Mouse (Mus musculus): ENCODE results near the gene Itpr1. TPM values are rescaled to one million over a fixed set of nuclear protein-coding genes. Genes with fewer than 3 reads are reported as not detected.

The Itpr1 gene
- total RNA-seq, 4 experiments from 2014 or later: 10.2 to 18.0 (median 13.8) TPM

DNA sequence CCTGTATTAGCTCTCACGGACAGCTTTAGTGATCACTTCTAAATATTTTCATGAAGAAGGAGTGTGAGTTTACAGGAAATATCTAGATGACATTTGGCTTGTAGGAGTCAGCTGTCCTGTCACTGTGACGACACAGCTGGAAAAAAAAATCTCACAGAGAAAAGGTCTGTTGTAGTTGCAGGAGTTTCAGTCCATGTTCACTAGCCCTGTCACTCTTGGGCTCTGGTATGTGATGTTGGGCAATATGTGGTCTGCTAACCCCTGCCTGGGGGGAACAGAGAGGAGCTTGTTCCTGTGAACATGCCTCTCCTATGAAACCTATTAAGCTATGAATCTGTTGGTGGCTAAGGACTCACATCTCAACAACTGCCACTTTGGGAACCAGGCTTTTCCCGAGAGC, 166.1 kb downstream of the Itpr1 start:
- no peak for DNase-seq (ENCODE audit: low spot score in 2 of 2)

DNA sequence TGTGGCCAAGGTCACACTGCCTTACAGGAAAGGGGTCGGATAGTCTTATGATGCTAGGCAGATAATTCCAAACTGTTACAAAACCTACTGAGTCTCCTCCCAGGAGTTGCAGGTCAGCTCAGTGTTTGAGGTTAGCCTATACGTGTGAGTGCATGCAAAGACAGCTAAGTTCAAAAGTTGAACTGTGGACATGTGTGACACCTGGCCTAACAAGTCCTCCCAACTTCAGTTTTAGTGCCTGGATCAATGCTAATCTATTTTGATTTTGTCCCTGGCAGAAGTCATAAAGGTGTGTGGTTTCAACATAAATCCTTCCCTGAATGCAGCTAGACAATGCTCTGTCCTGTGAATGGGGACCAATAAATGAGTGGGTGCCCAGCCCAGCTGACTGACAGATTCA, 167.3 kb downstream of the Itpr1 start:
- DNase-seq (ENCODE audit: low spot score in 2 of 2): no peak

DNA sequence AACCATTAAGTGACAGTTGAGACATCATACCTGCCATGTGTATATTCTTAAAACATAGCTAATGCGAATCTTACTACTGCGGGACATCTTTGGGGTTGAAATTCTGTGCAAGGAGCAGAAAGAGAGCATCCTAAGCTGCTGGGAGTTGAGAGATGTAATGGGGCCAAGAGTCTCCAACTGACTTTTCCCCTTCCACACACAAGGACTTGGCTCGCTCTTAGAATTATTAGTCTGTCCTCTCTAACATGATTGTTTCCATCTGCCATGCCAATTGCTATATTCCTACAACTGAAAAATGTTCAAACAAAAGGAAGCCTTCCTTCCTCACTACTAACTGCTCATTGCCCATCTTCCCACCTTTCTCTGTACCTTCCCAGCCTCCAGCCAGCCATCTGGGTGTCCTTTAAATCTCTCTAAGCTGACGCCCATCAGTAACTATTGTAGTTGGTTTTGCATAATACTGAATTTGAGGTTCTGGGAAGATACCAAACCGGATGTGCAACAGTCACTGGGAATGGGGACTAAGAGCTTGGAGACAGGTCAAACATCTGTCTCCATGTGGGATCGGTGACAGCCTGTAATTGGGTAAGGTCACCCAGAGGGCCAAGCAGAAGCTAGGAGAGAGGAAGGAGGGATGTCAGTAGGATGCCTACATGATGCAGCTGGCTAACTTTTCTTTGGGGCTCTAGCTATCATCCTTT, 177.9 kb downstream of the Itpr1 start:
- no peak for DNase-seq (ENCODE audit: low spot score in 2 of 2)

DNA sequence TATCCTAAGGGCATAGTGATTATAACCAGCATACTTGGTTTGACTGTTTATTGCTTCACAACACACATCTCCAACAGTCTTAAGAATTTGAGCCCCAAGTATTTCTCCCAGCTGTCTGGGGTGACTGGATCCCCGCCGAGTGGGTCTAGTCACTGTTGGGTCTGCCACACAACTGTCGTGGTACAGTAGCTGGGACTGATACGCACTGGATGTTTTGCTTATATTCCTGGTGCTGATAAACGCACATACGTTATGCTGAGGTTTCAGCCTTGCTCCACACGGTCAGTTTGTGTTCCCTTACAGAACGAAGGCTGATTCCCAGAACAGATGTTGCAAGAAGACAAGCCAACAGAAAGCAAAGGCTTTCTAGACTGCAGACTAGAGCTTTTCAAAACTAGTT, 180.2 kb downstream of the Itpr1 start:
- no peak for DNase-seq (ENCODE audit: low spot score in 2 of 2)

DNA sequence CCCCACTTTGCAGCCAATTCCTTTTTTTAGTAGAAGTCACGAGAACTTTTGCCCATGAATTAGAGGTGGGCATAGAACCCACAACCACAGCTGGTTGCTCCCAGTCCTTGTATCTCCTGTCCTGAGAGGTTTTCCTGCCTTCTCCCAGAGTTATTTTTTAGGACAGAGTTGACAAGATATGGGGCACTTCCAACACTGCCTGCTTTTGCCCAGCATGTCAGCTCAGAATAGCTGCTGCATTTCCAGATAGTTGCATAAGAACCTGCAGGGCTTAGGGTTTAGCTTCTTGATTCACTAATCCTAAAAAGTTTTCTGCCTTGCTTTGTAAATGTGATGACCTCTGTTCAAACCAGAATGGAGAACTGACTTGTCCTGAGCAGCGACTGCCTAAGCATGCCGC, 185.1 kb downstream of the Itpr1 start:
- no peak for DNase-seq (ENCODE audit: low spot score in 2 of 2)

DNA sequence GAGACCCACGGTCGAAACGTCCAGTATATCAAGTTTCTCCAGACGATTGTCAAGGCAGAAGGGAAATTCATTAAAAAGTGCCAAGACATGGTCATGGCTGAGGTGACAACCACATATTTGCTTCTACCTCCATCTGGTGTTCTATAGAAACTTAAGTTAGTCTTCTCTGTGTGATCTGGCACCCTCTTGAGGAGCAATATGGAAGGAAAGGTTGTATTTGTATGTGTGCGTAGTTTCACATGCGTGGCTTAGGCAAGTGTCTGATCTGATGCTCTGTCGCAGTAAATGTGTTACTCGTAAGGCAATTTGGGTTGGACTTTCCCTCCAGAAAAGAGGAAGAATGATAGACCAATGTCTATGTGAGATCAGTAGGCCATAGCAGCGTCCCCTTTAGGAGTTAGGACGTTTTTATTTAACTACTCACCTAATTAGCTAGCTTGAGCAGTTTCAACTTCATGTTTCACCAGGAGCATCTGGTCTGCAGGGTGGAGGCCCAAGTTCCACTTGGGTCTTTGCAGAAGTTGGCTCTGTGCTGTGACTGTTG, 188.6 kb downstream of the Itpr1 start:
- no peak for DNase-seq (ENCODE audit: low spot score in 2 of 2)

DNA sequence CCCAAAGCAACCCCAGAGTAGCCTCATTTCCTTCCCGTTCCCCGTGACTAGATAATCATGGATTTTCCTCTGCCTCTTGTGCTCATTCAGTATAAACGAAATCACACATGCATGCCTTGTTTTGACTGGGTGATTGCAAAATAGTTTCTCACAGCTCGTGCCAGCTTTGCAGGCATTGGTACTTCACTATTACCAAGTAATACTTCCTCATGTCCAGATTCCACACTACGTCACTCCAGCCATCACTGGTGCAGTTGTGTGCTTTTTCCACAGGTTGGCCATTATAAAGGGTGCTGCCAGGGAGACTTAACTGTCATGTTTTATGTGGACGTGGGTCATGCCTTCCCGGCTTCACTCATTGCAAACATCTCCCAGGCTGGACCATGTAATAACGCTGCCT, 191.8 kb downstream of the Itpr1 start:
- DNase-seq (ENCODE audit: low spot score in 2 of 2): no peak

DNA sequence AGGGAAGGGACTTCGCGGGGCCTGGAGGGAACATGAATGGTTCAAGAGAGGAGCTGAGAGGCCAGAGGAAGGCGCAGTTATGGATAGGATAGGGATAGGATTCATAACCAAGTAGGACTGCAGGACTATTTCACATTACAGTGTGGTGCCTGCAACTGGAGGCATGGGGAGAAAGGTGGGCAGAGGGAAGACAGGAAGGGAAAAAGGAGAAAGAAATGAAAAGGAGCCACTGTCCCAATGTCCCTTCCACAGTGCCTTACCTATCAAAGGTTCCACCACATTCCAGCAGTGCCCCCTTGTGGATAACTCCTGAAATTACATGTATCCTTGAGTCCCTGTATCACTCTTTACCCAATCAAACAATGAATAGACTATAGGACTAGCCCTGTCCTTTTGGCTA, 195.2 kb downstream of the Itpr1 start:
- DNase-seq (ENCODE audit: low spot score in 2 of 2): no peak

DNA sequence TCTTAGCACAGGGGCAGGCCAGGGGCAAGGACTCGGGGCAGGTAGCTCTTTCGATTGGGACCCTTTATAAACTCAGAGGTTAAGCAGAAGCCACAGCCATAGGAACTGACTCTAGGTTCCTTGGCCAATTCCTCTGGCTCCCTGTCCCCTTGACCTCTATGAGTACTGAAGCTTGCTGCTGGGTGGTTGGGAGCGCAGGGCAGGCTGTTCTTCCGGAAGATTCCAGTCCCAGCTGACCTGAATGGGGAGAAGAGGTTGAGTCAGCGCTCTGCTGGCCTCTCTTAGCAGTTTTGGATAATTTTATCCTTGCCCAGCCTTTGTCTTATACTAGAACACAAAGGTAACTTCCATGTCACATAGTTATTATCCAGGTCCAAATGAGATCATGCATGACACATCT, 195.8 kb downstream of the Itpr1 start:
- no peak for DNase-seq (ENCODE audit: low spot score in 2 of 2)

DNA sequence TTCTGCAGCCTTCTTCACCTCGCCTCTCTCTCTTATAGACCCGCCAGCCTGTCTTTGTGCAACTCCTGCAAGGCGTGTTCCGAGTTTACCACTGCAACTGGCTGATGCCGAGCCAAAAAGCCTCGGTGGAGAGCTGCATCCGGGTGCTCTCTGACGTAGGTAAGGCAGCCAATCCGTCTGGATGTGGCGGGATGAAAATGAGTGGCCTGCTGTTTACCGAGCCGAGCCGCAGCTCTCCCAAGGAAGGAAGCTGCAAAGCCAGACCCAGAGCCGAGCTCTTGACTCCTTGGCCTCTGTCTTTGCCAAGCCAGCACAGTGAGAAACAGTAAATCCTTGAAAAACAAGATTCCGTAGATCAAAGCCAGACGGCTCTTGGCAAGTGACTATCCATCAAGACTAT, 197.9 kb downstream of the Itpr1 start:
- DNase-seq (ENCODE audit: low spot score in 2 of 2): peak in 1 of 2 experiments; percentile 29

DNA sequence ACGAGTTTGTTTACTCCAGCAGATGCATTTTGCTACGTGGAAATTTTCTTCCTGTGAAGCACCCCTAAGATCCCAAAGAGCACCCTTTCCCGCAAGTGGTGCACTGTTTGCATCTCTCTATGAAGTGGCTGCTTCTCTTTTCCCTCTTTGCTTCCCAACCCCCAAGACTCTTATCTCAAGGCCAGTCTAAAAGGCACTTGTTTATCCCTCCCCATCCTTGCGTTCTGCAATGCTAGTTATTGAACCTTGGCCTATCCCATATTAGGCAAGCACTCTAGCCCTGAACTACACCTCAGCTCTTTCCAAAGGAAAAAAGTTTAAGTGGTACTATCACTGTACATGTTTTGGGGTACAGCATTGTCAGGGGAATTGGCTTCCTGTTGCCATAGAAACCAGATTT, 198.3 kb downstream of the Itpr1 start:
- DNase-seq (ENCODE audit: low spot score in 2 of 2): no peak

DNA sequence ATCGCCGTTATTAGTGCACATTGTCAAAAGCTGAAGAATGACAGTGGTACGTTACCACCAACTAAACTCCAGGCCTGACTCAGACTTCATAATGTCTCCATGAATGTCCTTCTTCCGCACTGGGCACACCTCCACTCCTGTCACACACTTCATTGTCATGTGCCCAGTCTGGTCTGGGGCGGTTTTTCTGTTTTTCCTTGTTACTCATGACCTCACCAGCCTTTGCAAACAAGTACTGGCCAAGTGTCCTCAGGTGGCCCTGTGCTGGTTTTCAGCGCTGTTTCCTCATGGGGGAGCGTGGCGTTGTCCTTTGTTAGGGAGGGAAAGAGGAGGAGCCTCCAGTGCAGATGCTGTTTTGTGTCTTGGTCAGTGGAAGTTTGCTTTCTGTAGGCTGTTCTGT, 200.1 kb downstream of the Itpr1 start:
- no peak for DNase-seq (ENCODE audit: low spot score in 2 of 2)

DNA sequence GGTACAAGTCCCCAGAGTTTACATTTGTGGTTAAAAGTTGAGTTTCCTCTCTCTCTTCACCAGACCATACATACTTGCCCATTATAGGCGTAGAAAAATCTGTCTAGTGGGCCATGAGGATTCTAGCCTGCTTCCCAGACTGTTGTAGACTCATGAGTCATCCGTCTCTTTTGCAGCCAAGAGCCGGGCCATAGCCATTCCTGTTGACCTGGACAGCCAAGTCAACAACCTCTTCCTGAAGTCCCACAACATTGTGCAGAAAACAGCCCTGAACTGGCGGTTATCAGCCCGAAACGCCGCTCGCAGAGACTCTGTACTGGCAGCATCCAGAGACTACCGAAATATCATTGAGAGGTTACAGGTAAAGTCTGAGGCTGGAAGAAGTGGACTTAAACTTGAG, 200.7 kb downstream of the Itpr1 start:
- no peak for DNase-seq (ENCODE audit: low spot score in 2 of 2)

DNA sequence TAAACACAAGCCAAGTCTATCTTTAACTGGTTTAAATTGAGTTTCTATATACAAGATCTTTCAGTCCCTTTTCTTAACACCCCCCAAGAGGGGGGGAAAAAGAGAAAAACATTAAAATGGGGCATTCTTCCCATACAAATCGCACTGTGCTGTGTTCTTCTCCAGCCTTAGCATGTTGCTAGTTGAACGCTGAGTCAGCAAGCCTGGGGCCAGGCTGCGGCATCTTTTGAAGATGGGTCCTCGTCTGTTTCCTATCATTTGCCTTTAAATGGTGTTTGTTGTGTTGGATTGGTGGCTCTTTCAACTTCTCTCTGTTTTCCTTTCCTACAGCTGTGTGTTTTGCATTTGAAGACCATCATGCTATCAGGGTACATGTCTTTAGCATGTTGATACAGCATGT, 203.0 kb downstream of the Itpr1 start:
- DNase-seq (ENCODE audit: low spot score in 2 of 2): no peak

DNA sequence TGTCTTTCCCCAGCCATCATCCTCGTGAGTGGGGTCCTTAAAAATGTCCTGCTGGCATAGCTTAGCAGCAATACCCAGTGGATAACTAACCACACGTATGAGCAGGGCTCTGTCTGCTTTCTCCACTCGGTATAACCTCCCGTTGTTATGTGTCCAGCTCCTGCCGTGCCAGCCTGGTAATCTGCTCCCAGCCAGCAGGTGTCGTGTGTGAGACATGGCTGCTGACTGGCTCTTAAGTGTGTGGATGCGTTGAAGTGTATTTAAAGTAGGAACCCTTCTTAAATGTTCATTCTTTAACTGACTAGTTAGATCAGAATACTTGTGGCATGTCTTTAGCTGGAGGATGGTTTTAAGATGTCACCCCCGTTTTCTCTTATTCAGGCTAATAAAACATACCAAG, 204.6 kb downstream of the Itpr1 start:
- DNase-seq (ENCODE audit: low spot score in 2 of 2): peak in 1 of 2 experiments; percentile 53

DNA sequence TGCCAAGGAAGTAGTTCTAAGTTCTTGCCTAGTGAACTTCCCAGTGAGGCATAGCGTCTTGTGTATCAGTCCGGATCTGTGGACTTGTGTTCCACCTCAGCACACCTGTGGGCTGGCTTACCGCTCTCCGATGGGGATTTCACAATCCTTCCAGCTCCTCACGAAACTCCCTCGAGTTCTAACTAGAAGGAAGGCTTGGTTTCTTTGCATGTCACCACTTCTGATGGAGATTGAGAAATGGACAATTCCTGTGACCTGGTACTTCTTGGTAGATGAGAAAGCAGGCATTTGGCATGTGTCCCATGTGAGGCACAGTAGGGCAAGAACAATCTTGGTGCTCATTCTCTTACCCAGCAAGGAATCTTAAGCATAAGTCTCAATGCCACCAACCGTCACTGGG, 205.3 kb downstream of the Itpr1 start:
- no peak for DNase-seq (ENCODE audit: low spot score in 2 of 2)

DNA sequence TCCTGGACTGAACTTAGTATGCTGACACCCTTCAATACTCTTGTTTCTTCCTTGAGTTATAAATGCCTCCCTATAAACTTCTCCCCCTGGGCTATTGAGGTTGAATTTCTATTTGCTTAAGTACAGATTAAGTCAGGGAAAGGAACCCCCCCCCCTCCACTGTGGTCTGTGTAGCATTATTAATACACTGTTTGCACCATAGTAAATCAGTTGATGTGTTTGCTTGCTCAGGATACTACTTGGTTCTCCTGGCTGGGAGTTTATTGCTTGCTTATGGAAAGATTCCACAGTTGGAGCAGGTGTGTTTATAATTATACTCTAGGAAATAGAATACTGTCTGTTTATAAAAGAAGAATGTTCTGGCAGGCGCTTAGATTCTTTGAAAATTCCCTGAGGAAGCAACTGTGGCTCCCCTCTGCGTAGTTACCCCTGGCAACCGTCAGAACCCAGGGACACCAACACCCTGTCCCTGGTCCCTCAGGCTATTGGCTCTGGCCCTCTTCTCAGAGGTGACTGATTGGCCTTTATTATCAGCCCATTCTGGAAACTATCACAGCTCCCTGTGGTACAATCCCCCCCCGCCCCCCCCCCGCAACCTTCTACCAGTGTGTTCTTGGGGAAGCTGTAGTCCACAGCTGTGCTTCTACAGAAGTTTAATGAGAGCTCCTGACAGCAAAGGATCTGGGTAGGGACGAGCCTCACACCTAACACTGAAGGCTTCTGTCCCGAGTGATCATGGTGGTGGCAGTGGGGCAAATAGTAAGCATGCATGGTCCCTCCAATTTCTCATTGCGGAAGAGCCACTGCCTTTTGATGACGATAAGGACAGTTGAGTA, 212.1 kb downstream of the Itpr1 start:
- DNase-seq (ENCODE audit: low spot score in 2 of 2): peak; percentile 48 to 60

DNA sequence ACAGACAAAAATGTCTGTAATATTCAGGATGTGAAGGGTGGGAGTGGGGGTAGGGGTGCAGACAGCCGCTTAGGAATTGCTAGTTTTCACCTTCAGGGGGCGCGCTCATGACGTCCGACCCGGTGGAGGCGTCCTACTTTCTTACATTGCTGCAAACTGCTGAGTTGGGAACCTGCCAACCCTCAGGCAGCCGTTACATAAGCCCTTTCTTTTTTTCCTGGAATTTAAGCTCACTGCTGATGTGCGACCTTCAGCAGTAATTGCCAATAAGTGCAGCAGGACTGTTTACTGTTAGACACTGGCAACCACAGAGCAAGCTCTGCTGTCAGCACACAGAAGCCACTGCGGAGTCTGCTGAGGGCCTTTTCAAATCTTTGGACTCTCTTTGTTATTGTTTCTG, 213.9 kb downstream of the Itpr1 start:
- peak; percentile 86 to 92 for DNase-seq (ENCODE audit: low spot score in 2 of 2)

DNA sequence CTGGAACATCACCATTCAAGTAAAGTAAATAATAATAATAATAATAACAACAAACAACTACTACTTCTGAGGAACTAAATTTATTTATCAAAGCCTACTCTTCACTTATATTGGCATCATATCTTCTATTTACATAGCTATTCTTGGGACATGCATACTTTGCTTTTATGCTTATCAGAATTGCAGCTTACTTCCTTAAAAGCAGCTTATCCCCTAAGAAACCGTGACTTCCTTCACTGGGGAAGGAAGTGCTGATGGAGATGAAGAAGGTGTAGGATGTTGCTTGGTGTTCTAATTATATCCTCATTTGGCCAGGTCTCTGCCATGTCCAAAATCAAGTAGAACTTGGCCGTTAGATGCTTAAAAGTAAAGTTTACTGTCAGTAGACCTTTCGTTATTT, 215.5 kb downstream of the Itpr1 start:
- no peak for DNase-seq (ENCODE audit: low spot score in 2 of 2)

DNA sequence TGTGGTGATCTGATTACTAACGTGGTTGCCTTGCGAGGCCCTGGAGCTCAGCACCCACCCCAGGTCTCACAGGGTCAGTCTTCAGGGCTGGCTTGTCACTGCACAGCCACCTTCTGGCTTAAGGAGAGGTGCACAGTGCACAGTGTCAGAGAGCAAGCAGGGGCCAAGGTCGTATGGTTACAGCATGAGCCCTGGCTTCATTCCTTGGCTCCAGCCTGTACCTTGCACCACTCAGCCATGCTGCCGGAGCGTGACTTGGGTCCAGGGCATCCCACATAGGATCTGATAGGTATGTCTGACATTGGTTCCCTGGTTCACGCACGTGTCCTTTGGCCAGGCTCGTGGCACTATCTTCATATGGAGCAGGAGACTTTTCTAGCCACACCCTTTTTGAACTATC, 217.1 kb downstream of the Itpr1 start:
- no peak for DNase-seq (ENCODE audit: low spot score in 2 of 2)

DNA sequence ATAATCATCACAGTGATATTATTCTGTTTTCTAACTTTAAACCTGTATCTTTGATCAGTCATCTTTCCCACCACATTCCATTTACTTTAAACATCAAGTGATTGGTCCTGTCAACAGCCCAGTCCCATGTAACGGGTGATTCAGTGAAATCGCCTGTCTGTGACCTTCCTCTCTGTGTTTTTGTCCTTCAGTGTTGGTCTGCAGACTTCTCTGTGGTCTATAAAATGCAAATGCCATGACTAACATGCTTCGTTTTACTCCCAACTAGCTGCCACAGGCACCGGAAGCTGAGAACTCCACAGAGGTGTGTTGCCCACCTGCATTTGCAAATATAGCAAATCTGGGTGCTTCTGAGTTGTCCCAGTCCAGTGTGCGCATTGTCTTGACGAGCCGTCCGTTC, 218.3 kb downstream of the Itpr1 start:
- no peak for DNase-seq (ENCODE audit: low spot score in 2 of 2)

DNA sequence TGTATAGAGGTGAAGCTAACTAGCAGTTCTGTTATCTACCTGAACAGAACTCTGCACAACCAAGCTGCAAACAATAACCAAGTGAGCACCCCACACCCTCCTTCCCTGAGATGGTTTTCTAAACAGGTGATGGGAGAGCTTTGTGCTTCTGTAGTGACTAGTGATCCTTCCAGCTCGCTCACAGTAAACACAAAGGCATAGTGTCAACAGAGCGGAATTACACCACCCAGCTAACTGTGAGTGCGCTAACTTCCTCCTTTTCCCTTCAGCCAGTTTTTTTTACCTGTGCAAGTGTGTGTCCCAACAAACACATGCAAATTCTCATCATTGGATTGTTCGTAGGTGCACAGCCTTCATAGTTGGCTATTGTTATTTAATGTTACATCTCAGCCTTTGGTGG, 219.9 kb downstream of the Itpr1 start:
- DNase-seq (ENCODE audit: low spot score in 2 of 2): no peak

DNA sequence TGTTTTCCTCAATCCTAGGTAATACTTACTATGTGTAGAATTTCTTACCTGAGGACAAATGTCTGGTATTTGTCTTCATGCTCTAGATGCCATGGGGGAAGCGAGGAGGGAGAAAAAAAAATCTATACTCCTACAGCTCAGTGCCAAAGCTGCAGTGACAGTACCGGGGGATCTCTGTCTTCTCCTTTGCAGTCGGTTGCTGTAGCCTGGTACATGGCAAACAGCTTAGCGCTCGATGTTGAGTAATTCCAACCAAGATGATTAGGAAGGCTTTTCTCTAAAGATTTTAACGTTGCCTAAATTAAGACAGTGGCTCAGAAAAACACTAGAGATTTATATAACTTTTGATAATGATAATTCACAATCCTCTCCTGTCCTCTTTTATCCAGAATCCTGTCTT, 221.9 kb downstream of the Itpr1 start:
- DNase-seq (ENCODE audit: low spot score in 2 of 2): no peak

Data from gastrocnemius, adult 8-10 months (tissue).